Mouse (Mus musculus) limb, embryonic 14.5 days (tissue): ENCODE measurements around the gene Gm45208. TPM values are rescaled to one million over a fixed set of nuclear protein-coding genes. Genes with fewer than 3 reads are reported as not detected.
A peak's percentile ranks its signal among the peaks of the same experiment; 100 is the strongest.

Source experiments
- ATAC-seq: fragments of 200-750 bp; cut with Nextera tagmentation; 2 replicates; pipeline ENCODE4 v1.8.0; 2017; ENCODE audit warnings: low read depth, moderate number of reproducible peaks, moderate TSS enrichment; ENCODE audit not compliant: low FRiP score
- DNase-seq: peaks from one replicate; pipeline ENCODE4 v3.0.0-alpha.2; 2015; ENCODE audit warnings: low spot score
- H3K27ac ChIP-seq: fragments of 300-500 bp; sonication (generic); replicated peaks from 2 replicates; pipeline ENCODE4 v1.5.1; 2014; ENCODE audit warnings: low read depth, mild to moderate bottlenecking, low read length, moderate library complexity, mixed read lengths
- H3K27me3 ChIP-seq: fragments of 300-500 bp; sonication (generic); 2 replicates; pipeline ENCODE4 v1.6.1; 2014; ENCODE audit warnings: low read length, mixed read lengths; ENCODE audit not compliant: control insufficient read depth, insufficient read depth
- H3K36me3 ChIP-seq: fragments of 300-500 bp; sonication (generic); 2 replicates; pipeline ENCODE4 v1.6.1; 2014; ENCODE audit warnings: mild to moderate bottlenecking, low read length, moderate library complexity, mixed read lengths; ENCODE audit not compliant: control insufficient read depth, insufficient read depth
- H3K4me1 ChIP-seq: fragments of 300-500 bp; sonication (generic); 2 replicates; pipeline ENCODE4 v1.6.1; 2014; ENCODE audit warnings: antibody characterized with exemption, low read length, mixed read lengths; ENCODE audit not compliant: control insufficient read depth, insufficient read depth
- H3K4me2 ChIP-seq: fragments of 300-500 bp; sonication (generic); replicated peaks from 2 replicates; pipeline ENCODE4 v1.6.1; 2014; ENCODE audit warnings: low read depth, mild to moderate bottlenecking, low read length, moderate library complexity; ENCODE audit not compliant: severe bottlenecking
- H3K4me3 ChIP-seq: fragments of 300-500 bp; sonication (generic); replicated peaks from 2 replicates; pipeline ENCODE4 v1.5.1; 2014; ENCODE audit warnings: low read length
- H3K9ac ChIP-seq: fragments of 300-500 bp; sonication (generic); 2 replicates; pipeline ENCODE4 v1.6.1; 2014; ENCODE audit warnings: mild to moderate bottlenecking, low read depth, low read length, moderate library complexity; ENCODE audit not compliant: severe bottlenecking
- H3K9me3 ChIP-seq: fragments of 300-500 bp; sonication (generic); 2 replicates; pipeline ENCODE4 v1.6.1; 2016; ENCODE audit warnings: low read length; ENCODE audit not compliant: control insufficient read depth
- POLR2A ChIP-seq: fragments of 200-500 bp; IDR thresholded peaks from 2 replicates; pipeline ENCODE4 v1.8.0; 2012; ENCODE audit warnings: inconsistent platforms, mild to moderate bottlenecking, moderate library complexity, borderline replicate concordance; ENCODE audit not compliant: insufficient read depth, insufficient read length; ENCODE audit errors: extremely low read depth
- WGBS: fragments of 180-500 bp; shearing (Covaris S2); extraction: QIAGEN DNeasy Blood & Tissue Kit; methylation state at CpG from one replicate; pipeline ENCODE4 v1.1.7; 2014; 5-methylcytosine and 5-hydroxymethylcytosine counted together
- polyA plus RNA-seq, 2 experiments: library from polyadenylated mRNA; depleted of rRNA in 1 of 2; stranded (reverse) in 1 of 2; unstranded in 1 of 2; fragments of >200 nt; fragmentation: Nextera tagmentation in 1 of 2; extraction: Ambion mirVana in 1 of 2; gene quantifications; 2 replicates each; pipeline versions ENCODE4 v1.2.1 to v1.2.3; 2012 to 2014

Gm45208 gene
- polyA plus RNA-seq, 2 experiments: 0.48 to 0.50 TPM

GRCm38 (mm10) chrX:7728215-7728921 lies 6.3 kb downstream of the Gm45208 start, which contains the start of gene Praf2:
TSS of gene Praf2 (plus strand) at chrX:7728439.
- Histone ChIP-seq H3K9me3 (no peaks in the 10 kb centered on the region), H3K4me3 (peak within 1 kb of the TSS; percentile 46), H3K27me3 (no peaks in the 10 kb centered on the region), H3K36me3 (peaks cover 8% of the 10 kb centered on the region; the same call in 1 of the 2 replicates), H3K4me2 (peak within 1 kb of the TSS; percentile 49), H3K9ac (peak within 1 kb of the TSS; percentile 55), H3K4me1 (no peaks in the 10 kb centered on the region), H3K27ac (peak within 1 kb of the TSS; percentile 63)
- WGBS: 19% methylated on average over 40 of the region's 42 CpGs
- DNase-seq: peak; percentile 86
- 0 out of 2 replicates have a peak, but pooled peaks have one; percentile 24 for TF ChIP-seq POLR2A
- peak; percentile 95 for ATAC-seq

DNA sequence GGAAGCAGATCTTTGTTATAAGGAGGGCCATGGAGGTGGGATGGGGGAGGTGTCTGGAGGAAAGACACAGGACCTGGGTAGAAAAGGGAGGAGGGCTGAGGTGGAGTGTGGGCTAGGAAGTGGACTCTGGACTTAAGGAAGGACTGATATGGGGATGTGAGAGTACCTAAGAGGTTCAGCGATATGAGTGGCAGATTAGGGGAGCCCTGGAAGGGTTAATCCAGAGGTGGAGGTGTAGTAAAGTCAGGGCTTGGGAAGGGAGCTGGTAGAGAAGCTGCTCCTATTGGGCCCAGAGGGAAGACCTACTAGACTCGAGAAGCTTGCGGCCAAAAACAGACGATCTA lies 6.8 kb downstream of the Gm45208 start:
- Histone ChIP-seq H3K4me3 (peak overlapping the region; percentile 46), H3K4me1 (no peaks in the 10 kb centered on the region), H3K36me3 (peaks cover 8% of the 10 kb centered on the region; the same call in 1 of the 2 replicates), H3K9me3 (no peaks in the 10 kb centered on the region), H3K9ac (peak overlapping the region; percentile 55), H3K27ac (no peak overlapping the region), H3K4me2 (peak overlapping the region; percentile 49), H3K27me3 (no peaks in the 10 kb centered on the region)
- DNase-seq: no peak
- 18% methylated on average over 4 of the region's 4 CpGs for WGBS
- no peak for ATAC-seq
- no peak for TF ChIP-seq POLR2A

DNA sequence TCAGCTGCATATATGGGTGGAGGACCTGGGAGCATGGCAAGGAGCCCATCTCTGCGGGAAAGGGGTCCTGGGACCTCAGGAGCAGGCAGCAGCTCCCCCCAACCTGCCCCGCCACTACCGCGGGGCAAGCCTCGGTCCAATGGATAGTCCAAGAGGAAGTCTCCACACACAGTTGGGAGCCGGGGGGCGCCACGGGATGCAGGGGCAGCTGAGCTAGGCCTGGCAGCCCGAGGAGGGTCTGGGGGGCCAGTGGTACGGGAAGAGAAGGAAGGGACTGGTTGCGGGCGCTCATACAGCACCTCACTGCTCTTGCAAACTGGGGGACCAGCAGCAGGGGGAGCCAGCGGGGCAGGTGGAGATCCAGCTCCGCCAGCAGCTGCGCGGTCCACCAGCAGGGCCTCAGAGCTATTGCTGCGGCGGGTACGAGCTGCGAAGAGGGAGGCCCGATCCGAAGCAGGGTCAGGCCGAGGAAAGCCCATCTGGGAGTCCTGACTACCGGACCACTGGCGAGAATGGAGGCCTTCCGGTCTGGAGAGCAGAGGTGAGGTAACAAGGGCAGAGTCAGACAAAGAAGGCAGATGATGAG lies 11.6 kb downstream of the Gm45208 start:
- no peaks in the 10 kb centered on the region for H3K27me3 ChIP-seq
- no peak overlapping the region; the same call in 1 of the 2 replicates for H3K4me2 ChIP-seq
- ATAC-seq: 0 out of 2 replicates have a peak, but pooled peaks have one; percentile 10
- WGBS: 23% methylated on average over 20 of the region's 26 CpGs
- no peak overlapping the region for H3K4me3 ChIP-seq
- peaks cover 16% of the 10 kb centered on the region; the same call in 1 of the 2 replicates for H3K36me3 ChIP-seq
- no peaks in the 10 kb centered on the region for H3K9me3 ChIP-seq
- no peak overlapping the region for H3K27ac ChIP-seq
- no peak for DNase-seq
- TF ChIP-seq POLR2A: no peak
- no peaks in the 10 kb centered on the region for H3K4me1 ChIP-seq
- H3K9ac ChIP-seq: no peak overlapping the region

DNA sequence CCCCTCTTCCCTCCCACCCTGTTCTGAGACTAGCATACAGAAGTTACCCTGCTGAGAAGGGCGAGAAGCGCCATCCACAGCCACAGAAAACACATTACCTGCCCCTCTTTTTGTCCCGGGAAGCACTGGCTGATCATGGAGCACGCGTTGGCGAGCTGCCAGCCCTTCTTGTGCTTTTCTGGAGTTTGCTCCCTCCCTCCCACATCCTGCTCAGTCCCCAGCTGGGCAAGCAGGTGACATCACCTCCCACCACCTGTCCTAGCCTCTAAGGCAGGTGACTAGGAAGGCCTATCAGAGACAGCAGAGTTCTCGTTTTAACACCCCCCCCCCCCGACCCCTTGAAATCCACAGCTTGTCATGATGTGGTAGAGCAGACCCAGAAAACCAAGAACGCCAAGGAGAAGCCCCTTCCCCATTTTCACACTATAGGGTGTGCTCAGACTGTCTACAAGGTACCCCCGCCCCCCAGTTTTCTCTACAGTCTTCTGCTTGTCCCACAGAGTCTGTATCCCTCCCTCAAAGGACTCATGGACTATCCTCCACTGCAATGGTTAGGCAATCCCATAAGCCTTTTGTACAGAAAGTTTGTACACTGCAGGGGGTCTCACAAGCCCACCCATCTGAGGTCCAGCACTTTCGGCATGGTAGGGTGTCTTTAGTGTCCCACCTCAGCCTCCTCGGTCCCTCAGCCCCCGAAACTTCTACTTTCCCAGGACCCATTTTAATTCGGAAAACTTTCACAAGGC lies 17.5 kb downstream of the Gm45208 start:
- no peak overlapping the region for H3K4me3 ChIP-seq
- H3K4me2 ChIP-seq: no peak overlapping the region

DNA sequence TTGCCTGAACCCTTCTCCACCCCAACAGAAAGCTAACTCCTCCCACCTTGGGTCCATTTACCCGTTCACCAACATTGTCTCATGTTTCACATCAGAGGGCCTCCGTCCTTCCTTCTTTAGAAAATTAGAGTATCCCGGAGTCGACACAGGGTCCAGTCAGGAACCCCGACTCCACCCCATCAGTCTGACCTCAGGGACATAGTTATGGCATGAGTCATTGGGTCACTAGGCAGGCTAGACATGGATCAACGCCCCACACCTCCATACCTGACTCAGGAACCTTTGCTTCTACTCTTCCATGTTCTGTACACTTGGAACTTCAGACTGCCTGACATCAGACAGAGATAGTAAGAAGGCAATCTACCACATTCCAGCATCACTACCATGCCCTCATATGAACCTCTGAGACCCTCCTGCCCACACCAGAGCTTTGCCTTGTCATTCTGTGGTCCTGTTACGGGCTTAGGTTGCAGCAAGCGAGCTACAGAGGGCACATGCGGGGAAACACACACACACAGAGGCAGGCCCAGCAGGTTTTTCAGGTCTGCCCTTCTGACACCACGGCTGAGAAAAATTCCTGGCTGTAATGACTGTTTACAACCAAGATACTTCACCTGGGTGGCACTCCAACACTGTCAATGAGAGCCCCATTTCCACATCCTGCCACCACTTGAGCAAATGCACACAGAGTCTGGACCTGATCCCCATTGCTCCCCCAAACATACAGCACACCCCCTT lies 18.2 kb downstream of the Gm45208 start:
- no peak for ATAC-seq
- Histone ChIP-seq H3K4me1 (no peaks in the 10 kb centered on the region), H3K4me3 (no peak overlapping the region), H3K27me3 (no peaks in the 10 kb centered on the region), H3K9me3 (no peaks in the 10 kb centered on the region), H3K9ac (no peak overlapping the region), H3K4me2 (no peak overlapping the region), H3K27ac (no peak overlapping the region), H3K36me3 (peaks cover 8% of the 10 kb centered on the region; the same call in 1 of the 2 replicates)
- no peak for DNase-seq
- TF ChIP-seq POLR2A: no peak
- WGBS: 48% methylated on average over 10 of the region's 10 CpGs

More for the DNA sequence above, 17.5 kb downstream of the Gm45208 start:
- no peaks in the 10 kb centered on the region for H3K4me1 ChIP-seq
- H3K27me3 ChIP-seq: no peaks in the 10 kb centered on the region
- DNase-seq: peak; percentile 15
- TF ChIP-seq POLR2A: no peak
- WGBS: 60% methylated on average over 14 of the region's 14 CpGs
- H3K9me3 ChIP-seq: no peaks in the 10 kb centered on the region
- peaks cover 11% of the 10 kb centered on the region; the same call in 1 of the 2 replicates for H3K36me3 ChIP-seq
- H3K27ac ChIP-seq: no peak overlapping the region
- H3K9ac ChIP-seq: no peak overlapping the region
- ATAC-seq: no peak
